Mouse (Mus musculus) heart, postnatal 0 days (tissue): Measurements from ENCODE around the gene Myo1b.

Experiments
- CTCF ChIP-seq: IDR thresholded peaks from 2 replicates; pipeline ENCODE4 v1.5.1; 2016; ENCODE audit warnings: antibody characterized with exemption, control low read depth, low read depth
- EP300 ChIP-seq: IDR thresholded peaks from 2 replicates; pipeline ENCODE4 v1.6.1; 2016; ENCODE audit warnings: antibody characterized with exemption, low read depth

- TF ChIP-seq EP300: no peak
- no peak for TF ChIP-seq CTCF
These were observed 120.1 kb downstream of the Myo1b start for GRCm38 (mm10) chr1:51795586-51796309.
